Mouse (Mus musculus) embryonic fibroblast, embryonic 13.5 days (primary cell): ENCODE measurements at regions not wholly inside any gene's neighbourhood (a gene's known extent, or its start where the extent isn't known, plus 50 kb on each side); places are given as distances from the start of the nearest gene placed in this dataset.
A peak's percentile ranks its signal among the peaks of the same experiment; 100 is the strongest.
"Not testable (repeated sequence)": the region's sequence is repeated elsewhere in the genome, so short reads cannot be mapped to it uniquely, and the experiment has no call there.

ENCODE experiments used
- H3K27ac ChIP-seq: 2 replicates; pipeline ENCODE4 v1.5.1; 2012; ENCODE audit warnings: low read length, control low read depth, inconsistent platforms; ENCODE audit not compliant: insufficient read depth
- H3K4me1 ChIP-seq: 2 replicates; pipeline ENCODE4 v1.6.1; 2011; ENCODE audit warnings: low read length; ENCODE audit not compliant: control insufficient read depth, insufficient read depth
- H3K4me3 ChIP-seq: 2 replicates; pipeline ENCODE4 v1.5.1; 2011; ENCODE audit warnings: mild to moderate bottlenecking, control low read depth, low read length; ENCODE audit not compliant: insufficient read depth
- CTCF ChIP-seq: IDR thresholded peaks from 2 replicates; pipeline ENCODE4 v1.5.1; 2011; ENCODE audit warnings: mild to moderate bottlenecking, control low read depth, low read length, moderate library complexity, borderline replicate concordance; ENCODE audit not compliant: insufficient read depth
- POLR2A ChIP-seq: IDR thresholded peaks from 2 replicates; pipeline ENCODE4 v1.6.1; 2011; ENCODE audit warnings: low read depth, mild to moderate bottlenecking, control low read depth, low read length, moderate library complexity

DNA sequence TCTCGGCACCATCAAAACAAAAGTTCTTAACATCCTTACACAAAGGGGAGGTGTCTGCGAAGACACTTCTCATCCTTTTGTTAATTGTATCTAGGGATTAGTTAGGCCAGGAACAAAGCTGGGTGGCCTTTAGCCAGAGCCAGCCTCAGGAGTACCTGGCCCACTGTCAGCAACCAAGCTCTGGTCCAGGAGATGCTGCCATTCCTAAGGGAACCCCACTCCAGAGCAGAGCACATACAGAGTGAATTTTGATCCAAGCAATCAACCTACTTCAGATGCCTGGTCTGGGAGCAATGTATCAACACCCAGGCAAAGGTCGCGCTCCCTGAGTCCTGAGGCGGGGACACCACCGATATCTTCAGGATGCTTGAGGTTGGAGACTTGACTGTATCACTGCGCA is 97.5 kb downstream of the 1700129C05Rik start:
- peak overlapping the region; percentile 17; the same call in 1 of the 2 replicates for H3K27ac ChIP-seq

GRCm38 (mm10) chr14:59042152-59042551 is 100.5 kb downstream of the 1700129C05Rik start:
- peaks cover 3% of the 10 kb centered on the region for H3K4me1 ChIP-seq
- H3K4me3 ChIP-seq: no peak overlapping the region
- H3K27ac ChIP-seq: no peak overlapping the region
- TF ChIP-seq CTCF (no peak), POLR2A (no peak)

More for the DNA sequence above, 97.5 kb downstream of the 1700129C05Rik start:
- TF ChIP-seq POLR2A: no peak
- TF ChIP-seq CTCF: no peak
- peaks cover 7% of the 10 kb centered on the region for H3K4me1 ChIP-seq
- no peak overlapping the region for H3K4me3 ChIP-seq

DNA sequence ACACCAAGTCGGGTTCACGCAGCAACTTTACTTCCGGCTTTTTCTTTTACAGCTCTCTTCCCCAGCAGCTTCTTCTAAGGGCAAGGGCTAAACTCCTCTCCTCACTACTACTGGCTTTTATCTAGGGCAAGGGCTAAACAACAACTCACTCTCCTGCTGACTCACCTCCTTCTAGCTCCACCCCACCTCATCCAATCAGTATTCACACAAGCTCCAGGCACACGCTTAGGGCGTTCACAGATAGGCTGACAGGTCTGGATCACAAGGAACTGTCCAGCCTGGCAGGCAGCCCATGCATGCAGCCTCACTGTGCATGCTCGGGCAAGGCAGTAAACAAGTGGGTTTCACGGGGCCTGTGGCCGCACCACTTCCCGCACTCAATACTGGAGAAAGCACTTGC is 116.9 kb downstream of the 1700129C05Rik start:
- not testable (repeated sequence) for H3K27ac ChIP-seq, H3K4me3 ChIP-seq

GRCm38 (mm10) chr14:59009534-59009933 is 133.2 kb downstream of the 1700129C05Rik start:
- no peak overlapping the region for H3K4me3 ChIP-seq
- TF ChIP-seq CTCF (no peak), POLR2A (no peak)
- H3K4me1 ChIP-seq: no peaks in the 10 kb centered on the region
- no peak overlapping the region for H3K27ac ChIP-seq

More for the DNA sequence above, 116.9 kb downstream of the 1700129C05Rik start:
- not testable (repeated sequence) for H3K4me1 ChIP-seq

- H3K4me1 ChIP-seq: no peaks in the 10 kb centered on the region
- no peak overlapping the region for H3K4me3 ChIP-seq
- TF ChIP-seq POLR2A (no peak), CTCF (no peak)
- H3K27ac ChIP-seq: no peak overlapping the region
Measured at GRCm38 (mm10) chr14:58999106-58999778, 143.5 kb downstream of the 1700129C05Rik start.

- Histone ChIP-seq H3K4me1 (no peaks in the 10 kb centered on the region), H3K4me3 (no peak overlapping the region), H3K27ac (no peak overlapping the region)
- TF ChIP-seq POLR2A: no peak
- no peak for TF ChIP-seq CTCF
Measured at GRCm38 (mm10) chr14:58994994-58995393, 147.7 kb downstream of the 1700129C05Rik start.

GRCm38 (mm10) chr14:58989644-58990217 is 153.0 kb downstream of the 1700129C05Rik start:
- H3K4me1 ChIP-seq: peaks cover 4% of the 10 kb centered on the region
- no peak overlapping the region for H3K4me3 ChIP-seq
- no peak for TF ChIP-seq CTCF
- no peak for TF ChIP-seq POLR2A
- peak overlapping the region; percentile 16; the same call in 1 of the 2 replicates for H3K27ac ChIP-seq

DNA sequence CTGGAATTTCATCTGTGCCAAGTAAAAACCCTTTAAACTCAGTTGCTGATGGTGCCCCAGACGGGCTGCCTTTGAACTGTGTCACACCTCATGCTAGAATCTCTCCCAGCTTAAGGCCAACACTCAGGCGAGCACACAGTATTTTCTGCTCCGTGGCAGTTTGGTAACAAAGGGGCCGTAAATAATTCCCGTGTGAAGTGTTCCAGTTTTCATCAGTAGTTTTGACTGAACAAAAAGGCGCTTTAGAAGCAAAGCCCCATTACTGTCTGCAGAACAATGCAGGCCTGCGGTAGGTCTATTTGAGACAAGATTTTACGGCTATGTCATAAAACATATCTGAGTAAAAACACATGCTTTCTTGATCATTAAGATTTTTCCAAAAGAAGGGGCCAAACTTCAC is 155.0 kb downstream of the 1700129C05Rik start:
- H3K27ac ChIP-seq: peak overlapping the region; percentile 16; the same call in 1 of the 2 replicates
- no peak overlapping the region for H3K4me3 ChIP-seq
- H3K4me1 ChIP-seq: peaks cover 4% of the 10 kb centered on the region
- TF ChIP-seq POLR2A: no peak
- TF ChIP-seq CTCF: no peak

GRCm38 (mm10) chr14:58985838-58986237 is 156.9 kb downstream of the 1700129C05Rik start:
- H3K4me3 ChIP-seq: no peak overlapping the region
- H3K4me1 ChIP-seq: peaks cover 4% of the 10 kb centered on the region
- no peak for TF ChIP-seq CTCF
- TF ChIP-seq POLR2A: no peak
- H3K27ac ChIP-seq: no peak overlapping the region

GRCm38 (mm10) chr14:58976791-58977190 is 165.9 kb downstream of the 1700129C05Rik start:
- H3K4me3 ChIP-seq: no peak overlapping the region
- peaks cover 6% of the 10 kb centered on the region; the same call in 1 of the 2 replicates for H3K4me1 ChIP-seq
- no peak overlapping the region for H3K27ac ChIP-seq
- TF ChIP-seq CTCF (no peak), POLR2A (no peak)

DNA sequence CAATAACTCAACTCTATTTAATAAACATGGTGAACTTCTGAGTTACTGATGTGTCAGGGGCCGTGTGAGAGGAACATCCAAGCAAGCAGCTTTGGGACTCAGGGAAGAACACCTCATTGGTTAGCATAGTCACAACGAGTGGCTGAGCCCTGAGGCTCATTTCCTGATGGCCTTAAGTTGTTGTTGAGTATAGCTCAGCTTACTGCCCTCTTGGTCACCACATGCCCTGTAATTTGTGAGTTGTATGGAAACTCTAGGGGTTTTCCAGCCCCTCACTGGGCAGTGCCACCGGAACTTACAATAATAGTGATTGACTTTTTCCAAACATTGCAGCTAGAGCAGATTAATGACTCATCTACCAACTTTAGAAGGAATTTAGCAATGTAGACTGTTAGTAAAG is 173.4 kb downstream of the 1700129C05Rik start:
- H3K27ac ChIP-seq: no peak overlapping the region
- no peak overlapping the region for H3K4me3 ChIP-seq
- peaks cover 6% of the 10 kb centered on the region; the same call in 1 of the 2 replicates for H3K4me1 ChIP-seq
- TF ChIP-seq POLR2A: no peak
- TF ChIP-seq CTCF: no peak
